Mouse (Mus musculus) CH12.LX (cell line): Measurements from ENCODE around the gene Prkd3.

Source experiments
- CHD1 ChIP-seq: IDR thresholded peaks from 2 replicates; pipeline ENCODE4 v1.6.1; 2012; ENCODE audit warnings: low read depth, low read length, improper control_type of control experiment, inconsistent platforms
- CTCF ChIP-seq, 2 experiments: IDR thresholded peaks in 1 of 2; conservative IDR thresholded peaks in 1 of 2; 2 replicates each; pipeline ENCODE4 v1.5.1; 2011 to 2012; ENCODE audit warnings: low read depth in 2 of 2, low read length in 2 of 2, improper control_type of control experiment in 1 of 2, inconsistent platforms in 1 of 2, mild to moderate bottlenecking in 1 of 2, moderate library complexity in 1 of 2
- POLR2A ChIP-seq: IDR thresholded peaks from 2 replicates; pipeline ENCODE4 v1.6.1; 2011; ENCODE audit warnings: low read depth, mild to moderate bottlenecking, improper control_type of control experiment, low read length
- RCOR1 ChIP-seq: conservative IDR thresholded peaks from 2 replicates; pipeline ENCODE4 v1.6.1; 2012; ENCODE audit warnings: low read depth, mild to moderate bottlenecking, inconsistent platforms, low read length, improper control_type of control experiment

GRCm38 (mm10) chr17:78913921-78914320 lies 106.7 kb downstream of the Prkd3 start:
- TF ChIP-seq CTCF (conservative IDR thresholded peaks at IDR 0.05 in 1 of 2, IDR thresholded peaks at IDR 0.05 in 1 of 2; ENCODE audit: low read depth in 2 of 2, low read length in 2 of 2): no peak
- no peak for TF ChIP-seq POLR2A
- no peak for TF ChIP-seq RCOR1
- no peak for TF ChIP-seq CHD1
